Mouse (Mus musculus) forebrain, postnatal 0 days (tissue): ENCODE results near the gene Dus3l. TPM values are rescaled to one million over a fixed set of nuclear protein-coding genes. Genes with fewer than 3 reads are reported as not detected.

Experiments
- ATAC-seq: fragments of 200-750 bp; cut with Nextera tagmentation; 2 replicates; pipeline ENCODE4 v1.8.0; 2017; ENCODE audit warnings: mild to moderate bottlenecking, moderate library complexity
- DNase-seq: peaks from one replicate; pipeline ENCODE4 v3.0.0-alpha.2; 2015
- H3K27ac ChIP-seq: fragments of 300-500 bp; sonication (generic); 2 replicates; pipeline ENCODE4 v1.5.1; 2014; ENCODE audit warnings: low read depth, mild to moderate bottlenecking, antibody characterized with exemption, low read length, moderate library complexity, mixed read lengths
- H3K27me3 ChIP-seq: fragments of 300-500 bp; sonication (generic); 2 replicates; pipeline ENCODE4 v1.6.1; 2014; ENCODE audit warnings: mild to moderate bottlenecking, low read length, mixed read lengths; ENCODE audit not compliant: insufficient read depth
- H3K36me3 ChIP-seq: fragments of 300-500 bp; sonication (generic); 2 replicates; pipeline ENCODE4 v1.6.1; 2014; ENCODE audit warnings: mild to moderate bottlenecking, moderate library complexity; ENCODE audit not compliant: insufficient read depth
- H3K4me1 ChIP-seq: fragments of 300-500 bp; sonication (generic); 2 replicates; pipeline ENCODE4 v1.6.1; 2014; ENCODE audit warnings: antibody characterized with exemption; ENCODE audit not compliant: insufficient read depth
- H3K4me2 ChIP-seq: fragments of 300-500 bp; sonication (generic); 2 replicates; pipeline ENCODE4 v1.6.1; 2014; ENCODE audit warnings: low read depth, mild to moderate bottlenecking, moderate library complexity
- H3K4me3 ChIP-seq: fragments of 300-500 bp; sonication (generic); 2 replicates; pipeline ENCODE4 v1.5.1; 2014; ENCODE audit warnings: low read depth, low read length, mixed read lengths
- H3K9ac ChIP-seq: fragments of 300-500 bp; sonication (generic); 2 replicates; pipeline ENCODE4 v1.6.1; 2014; ENCODE audit warnings: mild to moderate bottlenecking
- H3K9me3 ChIP-seq: fragments of 300-500 bp; sonication (generic); 2 replicates; pipeline ENCODE4 v1.6.1; 2016; ENCODE audit warnings: low read length
- CTCF ChIP-seq: sonication (generic); IDR thresholded peaks from 2 replicates; pipeline ENCODE4 v1.5.1; 2016; ENCODE audit warnings: antibody characterized with exemption, control low read depth, low read depth
- WGBS: fragments of 180-500 bp; shearing (Covaris S2); extraction: QIAGEN DNeasy Blood & Tissue Kit; methylation state at CpG from one replicate; pipeline ENCODE4 v1.1.7; 2014; 5-methylcytosine and 5-hydroxymethylcytosine counted together
- polyA plus RNA-seq: library from polyadenylated mRNA; unstranded; fragments of >200 nt; fragmentation: Nextera tagmentation; extraction: Ambion mirVana; gene quantifications from 2 replicates; pipeline ENCODE4 v1.2.1, GENCODE M21; 2015
- total RNA-seq: library from RNA; depleted of rRNA; stranded (reverse); fragments of >200 nt; gene quantifications from 2 replicates; pipeline ENCODE4 v1.2.3, GENCODE M21; 2014; rRNA removed

The Dus3l gene
- total and polyA plus RNA-seq, 2 experiments from 2014 or later: 75.3 to 79.9 TPM

GRCm38 (mm10) chr17:56810245-56810644 lies 45.7 kb downstream of the Dus3l start:
- H3K9ac ChIP-seq: no peak overlapping the region
- H3K36me3 ChIP-seq: no peaks in the 10 kb centered on the region
- no peak overlapping the region for H3K4me3 ChIP-seq
- H3K4me1 ChIP-seq: peaks cover 18% of the 10 kb centered on the region
- no peaks in the 10 kb centered on the region for H3K27me3 ChIP-seq
- ATAC-seq (peak; percentile 38), DNase-seq (peak; percentile 84)
- no peak overlapping the region for H3K4me2 ChIP-seq
- no peaks in the 10 kb centered on the region for H3K9me3 ChIP-seq
- peak overlapping the region; percentile 35; the same call in 1 of the 2 replicates for H3K27ac ChIP-seq
- no peak for TF ChIP-seq CTCF
- WGBS: 12% methylated on average over 3 of the region's 3 CpGs

- H3K4me3 ChIP-seq: no peak overlapping the region; the same call in 1 of the 2 replicates
- 6% methylated on average over 24 of the region's 24 CpGs for WGBS
- H3K9ac ChIP-seq: 0 out of 2 replicates have a peak overlapping the region, but pooled peaks have one; percentile 37
- DNase-seq (peak; percentile 91), ATAC-seq (peak; percentile 87)
- H3K27me3 ChIP-seq: no peaks in the 10 kb centered on the region
- H3K9me3 ChIP-seq: no peaks in the 10 kb centered on the region
- peaks cover 18% of the 10 kb centered on the region for H3K4me1 ChIP-seq
- TF ChIP-seq CTCF: no peak
- peak overlapping the region; percentile 37 for H3K4me2 ChIP-seq
- H3K27ac ChIP-seq: peak overlapping the region; percentile 69
- H3K36me3 ChIP-seq: no peaks in the 10 kb centered on the region
These were observed 49.9 kb downstream of the Dus3l start for GRCm38 (mm10) chr17:56814316-56815056.

- H3K36me3 ChIP-seq: no peaks in the 10 kb centered on the region
- H3K27me3 ChIP-seq: no peaks in the 10 kb centered on the region
- WGBS: 50% methylated on average over 3 of the region's 3 CpGs
- DNase-seq: no peak
- H3K4me3 ChIP-seq: no peak overlapping the region
- no peaks in the 10 kb centered on the region for H3K9me3 ChIP-seq
- H3K4me1 ChIP-seq: peaks cover 17% of the 10 kb centered on the region
- no peak; the same call in 1 of the 2 replicates for ATAC-seq
- no peak for TF ChIP-seq CTCF
- H3K4me2 ChIP-seq: no peak overlapping the region; the same call in 1 of the 2 replicates
- H3K27ac ChIP-seq: peak overlapping the region; percentile 69
- H3K9ac ChIP-seq: no peak overlapping the region
These were observed 50.4 kb downstream of the Dus3l start for GRCm38 (mm10) chr17:56815057-56815345.

- Histone ChIP-seq H3K27me3 (no peaks in the 10 kb centered on the region), H3K9ac (no peak overlapping the region), H3K36me3 (no peaks in the 10 kb centered on the region), H3K4me1 (peaks cover 8% of the 10 kb centered on the region), H3K9me3 (no peaks in the 10 kb centered on the region), H3K4me2 (no peak overlapping the region), H3K4me3 (no peak overlapping the region), H3K27ac (no peak overlapping the region)
- peak; percentile 27 for DNase-seq
- no peak for TF ChIP-seq CTCF
- ATAC-seq: peak; percentile 54
- WGBS: 31% methylated on average over 11 of the region's 11 CpGs
These were observed 53.6 kb downstream of the Dus3l start for GRCm38 (mm10) chr17:56818067-56818636.

GRCm38 (mm10) chr17:56819032-56819545 lies 54.5 kb downstream of the Dus3l start:
- no peak for DNase-seq
- no peak overlapping the region for H3K4me3 ChIP-seq
- no peak overlapping the region for H3K27ac ChIP-seq
- H3K27me3 ChIP-seq: no peaks in the 10 kb centered on the region
- H3K9ac ChIP-seq: no peak overlapping the region
- no peak overlapping the region for H3K4me2 ChIP-seq
- 54% methylated on average over 6 of the region's 6 CpGs for WGBS
- peaks cover 8% of the 10 kb centered on the region for H3K4me1 ChIP-seq
- no peak for ATAC-seq
- no peaks in the 10 kb centered on the region for H3K36me3 ChIP-seq
- no peak for TF ChIP-seq CTCF
- no peaks in the 10 kb centered on the region for H3K9me3 ChIP-seq

Other genes starting within 250 kb of the Dus3l start
- gene Gm20219, start 210.4 kb upstream of the Dus3l start, total RNA-seq: 0.33 TPM in 1 of 2 replicates, not detected in the other
- gene Gm20219, start 210.4 kb upstream of the Dus3l start, polyA plus RNA-seq: 0.29 and 0.40 TPM in 2 replicates
- 27.2 and 35.1 TPM in 2 replicates for gene Safb2, start 180.2 kb upstream of the Dus3l start, total RNA-seq
- 25.0 and 36.7 TPM in 2 replicates for gene Safb2, start 180.2 kb upstream of the Dus3l start, polyA plus RNA-seq
- gene Safb, start 179.9 kb upstream of the Dus3l start, total RNA-seq: 56.0 and 71.7 TPM in 2 replicates
- gene Safb, start 179.9 kb upstream of the Dus3l start, polyA plus RNA-seq: 61.8 and 82.8 TPM in 2 replicates
- gene 2410015M20Rik, start 155.0 kb upstream of the Dus3l start, total RNA-seq: 66.0 and 124 TPM in 2 replicates
- 208 and 263 TPM in 2 replicates for gene 2410015M20Rik, start 155.0 kb upstream of the Dus3l start, polyA plus RNA-seq
- 807 and 1,399 TPM in 2 replicates for gene Rpl36, start 151.3 kb upstream of the Dus3l start, total RNA-seq
- gene Rpl36, start 151.3 kb upstream of the Dus3l start, polyA plus RNA-seq: 1,145 and 1,575 TPM in 2 replicates
- gene Lonp1, start 137.9 kb upstream of the Dus3l start, total RNA-seq: 64.9 and 76.3 TPM in 2 replicates
- gene Lonp1, start 137.9 kb upstream of the Dus3l start, polyA plus RNA-seq: 34.2 and 38.2 TPM in 2 replicates
- 0.81 and 1.5 TPM in 2 replicates for gene Catsperd, start 136.6 kb upstream of the Dus3l start, total RNA-seq
- gene Catsperd, start 136.6 kb upstream of the Dus3l start, polyA plus RNA-seq: 0.94 and 1.2 TPM in 2 replicates
- 104 and 115 TPM in 2 replicates for gene Ranbp3, start 91.5 kb upstream of the Dus3l start, total RNA-seq
- 98.2 and 100 TPM in 2 replicates for gene Ranbp3, start 91.5 kb upstream of the Dus3l start, polyA plus RNA-seq
- 191 TPM in 2 replicates for gene Ndufa11, start 47.0 kb upstream of the Dus3l start, total RNA-seq
- gene Ndufa11, start 47.0 kb upstream of the Dus3l start, polyA plus RNA-seq: 576 and 730 TPM in 2 replicates
- 23.2 and 33.7 TPM in 2 replicates for gene Vmac, start 46.7 kb upstream of the Dus3l start, total RNA-seq
- gene Vmac, start 46.7 kb upstream of the Dus3l start, polyA plus RNA-seq: 24.3 and 26.9 TPM in 2 replicates
- gene Nrtn, start 7.2 kb upstream of the Dus3l start, total RNA-seq: 1.9 and 5.4 TPM in 2 replicates
- gene Nrtn, start 7.2 kb upstream of the Dus3l start, polyA plus RNA-seq: 2.7 and 2.8 TPM in 2 replicates
- 0.69 and 0.71 TPM in 2 replicates for gene Prr22, start 5.5 kb downstream of the Dus3l start, total RNA-seq
- 0.14 and 0.25 TPM in 2 replicates for gene Prr22, start 5.5 kb downstream of the Dus3l start, polyA plus RNA-seq
- gene Rfx2, start 66.3 kb downstream of the Dus3l start, total RNA-seq: 2.4 and 3.6 TPM in 2 replicates
- 2.2 and 3.4 TPM in 2 replicates for gene Rfx2, start 66.3 kb downstream of the Dus3l start, polyA plus RNA-seq
- not detected in 2 replicates for gene Acsbg2, start 109.7 kb downstream of the Dus3l start, total RNA-seq
- not detected in 2 replicates for gene Acsbg2, start 109.7 kb downstream of the Dus3l start, polyA plus RNA-seq
- 0.14 TPM in 1 of 2 replicates, not detected in the other for gene 1700061G19Rik, start 110.7 kb downstream of the Dus3l start, total RNA-seq
- gene 1700061G19Rik, start 110.7 kb downstream of the Dus3l start, polyA plus RNA-seq: 0.15 and 0.48 TPM in 2 replicates
- gene Mllt1, start 170.7 kb downstream of the Dus3l start, total RNA-seq: 87.6 and 109 TPM in 2 replicates
- 58.5 and 65.8 TPM in 2 replicates for gene Mllt1, start 170.7 kb downstream of the Dus3l start, polyA plus RNA-seq
- gene Acer1, start 217.4 kb downstream of the Dus3l start, total RNA-seq: not detected in 2 replicates
- not detected in 2 replicates for gene Acer1, start 217.4 kb downstream of the Dus3l start, polyA plus RNA-seq
- gene Clpp, start 225.5 kb downstream of the Dus3l start, total RNA-seq: 105 and 109 TPM in 2 replicates
- gene Clpp, start 225.5 kb downstream of the Dus3l start, polyA plus RNA-seq: 159 and 185 TPM in 2 replicates
- gene Alkbh7, start 232.6 kb downstream of the Dus3l start, total RNA-seq: 44.2 and 50.7 TPM in 2 replicates
- 52.2 and 56.4 TPM in 2 replicates for gene Alkbh7, start 232.6 kb downstream of the Dus3l start, polyA plus RNA-seq
- not detected in 2 replicates for gene Pspn, start 235.3 kb downstream of the Dus3l start, total RNA-seq
- gene Pspn, start 235.3 kb downstream of the Dus3l start, polyA plus RNA-seq: not detected in 2 replicates
- gene Gtf2f1, start 246.5 kb downstream of the Dus3l start, total RNA-seq: 59.1 and 63.1 TPM in 2 replicates
- 76.8 and 83.0 TPM in 2 replicates for gene Gtf2f1, start 246.5 kb downstream of the Dus3l start, polyA plus RNA-seq
- not detected in 2 replicates for gene Gm17949, start 246.7 kb downstream of the Dus3l start, total RNA-seq
- 0.28 and 0.34 TPM in 2 replicates for gene Gm17949, start 246.7 kb downstream of the Dus3l start, polyA plus RNA-seq